In the genomic region with DNA sequence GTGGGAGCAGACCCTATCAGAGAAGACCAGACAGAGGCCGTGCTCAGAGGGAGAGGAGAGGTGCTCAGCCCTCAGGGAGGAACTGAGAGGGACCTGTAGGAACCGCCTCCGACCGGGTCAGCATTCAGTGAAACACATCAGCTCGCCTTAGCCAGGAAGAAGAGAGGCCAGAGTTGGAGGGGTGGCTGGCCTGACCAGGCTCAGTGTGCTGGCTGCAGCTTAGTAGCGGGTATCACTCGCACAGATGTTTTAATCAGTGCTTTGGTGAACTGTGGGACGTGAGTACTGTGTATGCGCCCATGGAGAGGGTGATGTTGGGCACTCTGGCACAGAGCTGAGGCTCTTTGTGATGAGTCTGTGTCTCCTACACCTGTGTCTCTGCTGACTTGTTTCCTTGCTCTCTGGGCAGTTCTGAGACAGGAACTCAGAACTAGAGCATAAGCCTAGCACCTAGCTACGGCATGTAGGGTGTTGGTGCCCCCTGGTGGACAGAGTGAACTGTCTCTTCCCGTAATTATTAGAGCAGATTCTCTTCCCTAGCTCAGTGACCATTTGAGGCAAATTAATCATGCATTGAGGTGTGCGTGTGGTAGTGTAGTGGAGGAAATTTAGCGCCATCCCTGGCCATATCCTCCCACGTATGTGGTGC, we compare ENCODE assay signal across 8 mouse cellular contexts. TPM values are rescaled to one million over a fixed set of nuclear protein-coding genes. Genes with fewer than 3 reads are reported as not detected.
DNase-seq lines count a peak whose midpoint lies in the region; ATAC-seq and TF ChIP-seq lines count a peak whose summit lies in the region.

No protein-coding gene starts in this region.

- DNase-seq in MEL-GATA-1-ER (ENCODE audit: extremely low read depth, low read depth) = peak; percentile 54
- peak; percentile 83 to 88 for DNase-seq in cerebellum, adult 2 months
- peak; percentile 88 for DNase-seq in forelimb bud, embryonic 11.5 days (ENCODE audit: low read depth, low spot score)
- DNase-seq in layer of hippocampus, adult 8-10 months (ENCODE audit: low spot score in 2 of 2) = peak; percentile 68 to 81
- peak; percentile 93 for DNase-seq in lung, postnatal 0 days (ENCODE audit: low spot score)
- peak; percentile 72 for DNase-seq in retina, adult 2 months (ENCODE audit: low read depth, low spot score)
- peak; percentile 88 for DNase-seq in thymus, postnatal 14 days

- H3K9ac ChIP-seq in lung, postnatal 0 days (replicated peaks; ENCODE audit: low read depth) = no peak overlapping the region

- no peak for TF ChIP-seq EP300 in lung, postnatal 0 days (IDR thresholded peaks at IDR 0.05)

- ATAC-seq in hematopoietic stem cell, adult 5-6 weeks (replicated peaks in 1 of 2; ENCODE audit: insufficient read depth in 1 of 2, low FRiP score in 2 of 2, low TSS enrichment in 1 of 2, low read depth in 1 of 2, poor library complexity in 2 of 2, severe bottlenecking in 2 of 2) = peak; percentile 80 to 84
- ATAC-seq in lung, postnatal 0 days = peak; percentile 72

- H3K36me3 ChIP-seq in lung, postnatal 0 days (ENCODE audit: insufficient read depth, low read length) = peaks cover 37% of the 10 kb centered on the region

- H3K4me3 ChIP-seq in cerebellum, adult 2 months (replicated peaks; ENCODE audit: insufficient read depth, low read depth, low read length) = no peak overlapping the region
- H3K4me3 ChIP-seq in lung, postnatal 0 days (ENCODE audit: low read depth, low read length) = no peak overlapping the region

- H3K4me1 ChIP-seq in cerebellum, adult 2 months (ENCODE audit: control insufficient read depth, insufficient read depth, low read length) = peaks cover 32% of the 10 kb centered on the region
- H3K4me1 ChIP-seq in lung, postnatal 0 days (ENCODE audit: insufficient read depth, low read depth, low read length) = no peaks in the 10 kb centered on the region

- H3K4me2 ChIP-seq in lung, postnatal 0 days (replicated peaks; ENCODE audit: low read depth, low read length) = no peak overlapping the region

- no peaks in the 10 kb centered on the region for H3K27me3 ChIP-seq in cerebellum, adult 2 months (ENCODE audit: control insufficient read depth, insufficient read depth, low read length)
- no peaks in the 10 kb centered on the region for H3K27me3 ChIP-seq in lung, postnatal 0 days (replicated peaks; ENCODE audit: insufficient read depth, low read length)

- TF ChIP-seq CTCF in cerebellum, adult 2 months (IDR thresholded peaks at IDR 0.05; ENCODE audit: borderline replicate concordance, insufficient read depth, low read depth, low read length) = peak; percentile 99
- peak; percentile 98 for TF ChIP-seq CTCF in lung, postnatal 0 days (IDR thresholded peaks at IDR 0.05)

- no peaks in the 10 kb centered on the region for H3K9me3 ChIP-seq in lung, postnatal 0 days (ENCODE audit: low read length)

- WGBS in cerebellum, adult 2 months = 49% methylated on average over 14 of the region's 14 CpGs
- WGBS in lung, postnatal 0 days = 49% methylated on average over 14 of the region's 14 CpGs

- H3K27ac ChIP-seq in cerebellum, adult 2 months (ENCODE audit: insufficient read depth, low read length) = no peak overlapping the region
- 0 out of 2 replicates have a peak overlapping the region, but pooled peaks have one; percentile 43 for H3K27ac ChIP-seq in lung, postnatal 0 days (ENCODE audit: low read length)

- no peak for TF ChIP-seq POLR2A in cerebellum, adult 2 months (IDR thresholded peaks at IDR 0.05; ENCODE audit: borderline replicate concordance, insufficient read depth, low read length)

RNA-seq across cellular contexts. Expression of gene 4933428G20Rik, which starts 31.4 kb away (rescaled TPM):
- not detected in 2 replicates for polyA plus RNA-seq in cerebellum, adult 2 months (2012; rRNA removed)
- not detected in 2 replicates for total RNA-seq in hematopoietic stem cell, adult 5-6 weeks (2017)
- total RNA-seq in layer of hippocampus, adult 8-10 months (2022) = under 1 TPM in 1 of 4 experiments, not detected in 3; 0.29 TPM
- 0.32 and 0.42 TPM in 2 replicates for polyA plus RNA-seq in lung, postnatal 0 days (2015; fragmentation: Nextera tagmentation; extraction: Ambion mirVana)

RNA-seq across cellular contexts. Expression of gene Arhgap23, which starts 53.4 kb away (rescaled TPM):
- polyA plus RNA-seq in cerebellum, adult 2 months (2012; rRNA removed) = 68.9 and 77.2 TPM in 2 replicates
- total RNA-seq in hematopoietic stem cell, adult 5-6 weeks (2017) = 7.3 and 11.4 TPM in 2 replicates
- 10 to 100 TPM; 75.7 to 83.2 (median 78.4) TPM for total RNA-seq in layer of hippocampus, adult 8-10 months (2022)
- polyA plus RNA-seq in lung, postnatal 0 days (2015; fragmentation: Nextera tagmentation; extraction: Ambion mirVana) = 7.0 and 8.4 TPM in 2 replicates
